Mouse (Mus musculus): ENCODE data around the gene Hnf1b. TPM values are rescaled to one million over a fixed set of nuclear protein-coding genes. Genes with fewer than 3 reads are reported as not detected.
A peak's percentile ranks its signal among the peaks of the same experiment; 100 is the strongest.

Hnf1b gene
- polyA plus RNA-seq (2015; fragmentation: Nextera tagmentation; extraction: Ambion mirVana) = 0.77 and 1.2 TPM in 2 replicates

- ATAC-seq (ENCODE audit: low FRiP score) = no peak
- Histone ChIP-seq H3K4me1 (peaks cover 36% of the 10 kb centered on the region), H3K4me3 (replicated peaks) (peak within 1 kb of the TSS; percentile 13), H3K36me3 (no peaks in the 10 kb centered on the region), H3K9ac (replicated peaks) (no peak within 1 kb of the TSS), H3K27ac (replicated peaks) (no peak within 1 kb of the TSS), H3K27me3 (replicated peaks) (peaks cover 61% of the 10 kb centered on the region), H3K4me2 (peak within 1 kb of the TSS; percentile 19; the same call in 1 of the 2 replicates), H3K9me3 (replicated peaks) (no peaks in the 10 kb centered on the region)
- WGBS = 5% methylated on average over 32 of the region's 36 CpGs
These were observed at the start of gene Hnf1b for GRCm38 (mm10) chr11:83849529-83850335. TSS of gene Hnf1b (plus strand) at chr11:83850063.

DNA sequence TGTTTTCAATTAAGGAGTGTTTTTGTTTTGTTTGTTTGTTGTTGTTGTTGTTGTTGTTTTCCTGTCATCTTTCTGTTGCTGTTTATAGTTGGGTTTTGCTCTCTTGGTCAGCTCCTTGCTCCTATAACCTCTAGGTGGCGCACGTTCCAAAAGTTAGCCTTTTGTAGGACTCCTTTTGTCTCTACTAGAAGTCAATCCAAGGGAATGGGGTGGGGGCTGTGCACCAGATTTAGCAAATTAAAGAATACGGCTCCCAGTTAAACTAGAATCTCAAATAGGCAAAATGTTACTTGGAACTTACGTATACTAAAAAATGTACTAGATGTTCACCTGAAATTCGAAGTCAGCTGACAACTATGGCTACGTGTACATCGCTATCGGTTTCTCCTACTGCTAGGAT lies 47.7 kb upstream of the Hnf1b start:
- Histone ChIP-seq H3K4me1 (no peaks in the 10 kb centered on the region), H3K36me3 (no peaks in the 10 kb centered on the region), H3K27me3 (replicated peaks) (no peaks in the 10 kb centered on the region), H3K4me2 (no peak overlapping the region), H3K4me3 (replicated peaks) (no peak overlapping the region), H3K9me3 (replicated peaks) (no peaks in the 10 kb centered on the region), H3K27ac (replicated peaks) (no peak overlapping the region), H3K9ac (replicated peaks) (no peak overlapping the region)
- ATAC-seq (ENCODE audit: low FRiP score) = no peak
- WGBS = 70% methylated on average over 8 of the region's 8 CpGs

- no peak overlapping the region for H3K4me2 ChIP-seq
- H3K4me3 ChIP-seq (replicated peaks) = no peak overlapping the region
- no peaks in the 10 kb centered on the region for H3K36me3 ChIP-seq
- no peak overlapping the region for H3K9ac ChIP-seq (replicated peaks)
- WGBS = 90% methylated on average over 4 of the region's 4 CpGs
- H3K4me1 ChIP-seq = no peaks in the 10 kb centered on the region
- no peaks in the 10 kb centered on the region for H3K27me3 ChIP-seq (replicated peaks)
- no peak for ATAC-seq (ENCODE audit: low FRiP score)
- no peaks in the 10 kb centered on the region for H3K9me3 ChIP-seq (replicated peaks)
- no peak overlapping the region for H3K27ac ChIP-seq (replicated peaks)
These were observed 47.3 kb upstream of the Hnf1b start for GRCm38 (mm10) chr11:83802581-83802980.

DNA sequence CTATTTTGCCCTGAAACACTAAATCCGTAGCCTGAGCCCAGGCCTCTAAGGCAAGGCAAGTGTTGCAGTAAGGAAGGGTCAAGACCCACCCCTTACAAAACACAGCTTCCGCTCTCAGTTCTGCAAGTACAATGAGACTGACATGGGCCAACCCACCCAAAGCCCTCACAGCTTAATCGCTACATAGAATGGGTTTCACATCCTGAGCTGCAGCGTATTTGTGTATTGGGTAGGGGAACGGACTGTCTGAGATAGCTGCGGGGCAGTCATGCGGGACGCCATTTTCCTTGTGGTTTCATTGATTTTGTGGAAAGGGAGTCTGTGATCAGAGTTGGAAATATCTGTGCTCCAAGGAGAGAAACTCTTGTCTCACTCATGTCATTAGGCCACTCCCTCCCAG lies 39.4 kb upstream of the Hnf1b start:
- Histone ChIP-seq H3K27ac (replicated peaks) (no peak overlapping the region), H3K9me3 (replicated peaks) (no peaks in the 10 kb centered on the region), H3K27me3 (replicated peaks) (no peaks in the 10 kb centered on the region), H3K4me3 (replicated peaks) (no peak overlapping the region), H3K4me1 (no peaks in the 10 kb centered on the region), H3K4me2 (no peak overlapping the region), H3K9ac (replicated peaks) (no peak overlapping the region), H3K36me3 (no peaks in the 10 kb centered on the region)
- no peak for ATAC-seq (ENCODE audit: low FRiP score)
- 83% methylated on average over 8 of the region's 8 CpGs for WGBS

- no peak for ATAC-seq (ENCODE audit: low FRiP score)
- Histone ChIP-seq H3K27ac (replicated peaks) (no peak overlapping the region), H3K27me3 (replicated peaks) (no peaks in the 10 kb centered on the region), H3K4me1 (peaks cover 5% of the 10 kb centered on the region), H3K36me3 (no peaks in the 10 kb centered on the region), H3K9me3 (replicated peaks) (no peaks in the 10 kb centered on the region), H3K4me2 (no peak overlapping the region), H3K9ac (replicated peaks) (no peak overlapping the region), H3K4me3 (replicated peaks) (no peak overlapping the region)
- WGBS = 92% methylated on average over 5 of the region's 5 CpGs
These were observed 34.7 kb upstream of the Hnf1b start for GRCm38 (mm10) chr11:83815191-83815590.

- no peaks in the 10 kb centered on the region for H3K9me3 ChIP-seq (replicated peaks)
- H3K4me1 ChIP-seq = peaks cover 5% of the 10 kb centered on the region
- no peaks in the 10 kb centered on the region for H3K36me3 ChIP-seq
- no peaks in the 10 kb centered on the region for H3K27me3 ChIP-seq (replicated peaks)
- no peak overlapping the region for H3K4me3 ChIP-seq (replicated peaks)
- 11% methylated on average over 9 of the region's 9 CpGs for WGBS
- no peak overlapping the region for H3K27ac ChIP-seq (replicated peaks)
- ATAC-seq (ENCODE audit: low FRiP score) = no peak
- H3K4me2 ChIP-seq = no peak overlapping the region
- H3K9ac ChIP-seq (replicated peaks) = no peak overlapping the region
These were observed 34.2 kb upstream of the Hnf1b start for GRCm38 (mm10) chr11:83815628-83816027.

DNA sequence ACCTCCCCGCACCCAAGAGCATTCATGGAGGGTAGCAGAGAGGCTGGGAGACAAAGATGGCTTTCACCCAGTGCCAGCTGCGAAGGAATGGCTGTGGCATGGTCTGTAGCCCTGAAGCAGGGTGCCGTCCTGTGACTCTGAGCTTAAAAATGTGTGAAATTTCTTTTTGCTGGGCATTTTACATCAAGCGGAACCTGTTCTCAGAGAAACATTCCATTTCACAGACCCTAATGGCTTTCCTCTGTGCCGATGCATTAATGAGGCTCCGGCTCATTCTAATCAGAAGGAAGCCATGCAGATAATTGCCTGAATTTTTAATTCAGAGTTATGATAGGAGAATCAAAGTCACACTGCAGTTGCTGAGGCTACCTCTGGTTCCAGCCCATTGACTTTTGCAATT lies 32.8 kb upstream of the Hnf1b start:
- ATAC-seq (ENCODE audit: low FRiP score) = 0 out of 2 replicates have a peak, but pooled peaks have one; percentile 24

GRCm38 (mm10) chr11:83817994-83818393 lies 31.9 kb upstream of the Hnf1b start:
- Histone ChIP-seq H3K27me3 (replicated peaks) (no peaks in the 10 kb centered on the region), H3K27ac (replicated peaks) (no peak overlapping the region), H3K9ac (replicated peaks) (no peak overlapping the region), H3K36me3 (no peaks in the 10 kb centered on the region), H3K4me1 (peaks cover 5% of the 10 kb centered on the region), H3K4me3 (replicated peaks) (no peak overlapping the region), H3K4me2 (no peak overlapping the region), H3K9me3 (replicated peaks) (no peaks in the 10 kb centered on the region)
- no peak for ATAC-seq (ENCODE audit: low FRiP score)
- WGBS = 82% methylated on average over 4 of the region's 4 CpGs

More for the DNA sequence above, 32.8 kb upstream of the Hnf1b start:
- no peak overlapping the region for H3K4me3 ChIP-seq (replicated peaks)
- no peak overlapping the region for H3K9ac ChIP-seq (replicated peaks)
- peaks cover 5% of the 10 kb centered on the region for H3K4me1 ChIP-seq
- H3K36me3 ChIP-seq = no peaks in the 10 kb centered on the region
- H3K4me2 ChIP-seq = peak overlapping the region; percentile 9; the same call in 1 of the 2 replicates
- no peaks in the 10 kb centered on the region for H3K27me3 ChIP-seq (replicated peaks)
- peak overlapping the region; percentile 54; the same call in 1 of the 2 replicates for H3K27ac ChIP-seq (replicated peaks)
- 47% methylated on average over 6 of the region's 6 CpGs for WGBS
- H3K9me3 ChIP-seq (replicated peaks) = no peaks in the 10 kb centered on the region

DNA sequence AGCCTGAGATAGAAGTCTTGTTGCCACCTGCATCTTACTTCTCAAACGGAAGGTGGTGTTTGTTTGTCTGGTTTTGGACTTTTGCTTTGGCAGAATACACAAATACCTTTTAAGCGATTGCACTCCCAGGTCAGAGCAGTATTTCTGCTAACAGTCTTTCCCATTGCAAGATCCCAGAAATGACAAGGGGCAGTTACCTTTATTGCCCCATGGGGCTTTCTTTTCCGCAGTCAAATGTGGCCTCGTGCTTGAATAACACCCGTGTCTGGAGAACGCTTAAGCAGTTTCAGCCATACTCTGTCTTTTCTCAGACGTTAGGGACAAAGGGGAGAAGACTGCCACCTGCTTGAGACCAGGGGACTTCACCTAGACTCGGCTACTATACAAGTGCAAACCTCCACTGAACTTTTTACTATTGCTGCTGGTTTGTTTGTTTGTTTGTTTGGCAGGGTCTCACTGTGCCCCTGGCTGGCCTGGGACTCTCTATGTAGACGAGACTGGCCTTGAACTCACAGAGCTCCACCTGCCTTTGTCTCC lies 31.2 kb upstream of the Hnf1b start:
- ATAC-seq (ENCODE audit: low FRiP score) = no peak
- H3K27ac ChIP-seq (replicated peaks) = no peak overlapping the region
- no peak overlapping the region for H3K4me3 ChIP-seq (replicated peaks)
- H3K27me3 ChIP-seq (replicated peaks) = no peaks in the 10 kb centered on the region
- H3K4me2 ChIP-seq = no peak overlapping the region
- 48% methylated on average over 9 of the region's 9 CpGs for WGBS
- H3K9me3 ChIP-seq (replicated peaks) = no peaks in the 10 kb centered on the region
- no peaks in the 10 kb centered on the region for H3K36me3 ChIP-seq
- peaks cover 5% of the 10 kb centered on the region for H3K4me1 ChIP-seq
- no peak overlapping the region for H3K9ac ChIP-seq (replicated peaks)

GRCm38 (mm10) chr11:83819806-83820483 lies 29.9 kb upstream of the Hnf1b start:
- no peaks in the 10 kb centered on the region for H3K27me3 ChIP-seq (replicated peaks)
- peaks cover 5% of the 10 kb centered on the region for H3K4me1 ChIP-seq
- no peaks in the 10 kb centered on the region for H3K9me3 ChIP-seq (replicated peaks)
- no peak overlapping the region for H3K4me3 ChIP-seq (replicated peaks)
- ATAC-seq (ENCODE audit: low FRiP score) = no peak
- H3K9ac ChIP-seq (replicated peaks) = no peak overlapping the region
- H3K36me3 ChIP-seq = no peaks in the 10 kb centered on the region
- H3K4me2 ChIP-seq = no peak overlapping the region
- WGBS = 41% methylated on average over 10 of the region's 10 CpGs
- H3K27ac ChIP-seq (replicated peaks) = no peak overlapping the region

DNA sequence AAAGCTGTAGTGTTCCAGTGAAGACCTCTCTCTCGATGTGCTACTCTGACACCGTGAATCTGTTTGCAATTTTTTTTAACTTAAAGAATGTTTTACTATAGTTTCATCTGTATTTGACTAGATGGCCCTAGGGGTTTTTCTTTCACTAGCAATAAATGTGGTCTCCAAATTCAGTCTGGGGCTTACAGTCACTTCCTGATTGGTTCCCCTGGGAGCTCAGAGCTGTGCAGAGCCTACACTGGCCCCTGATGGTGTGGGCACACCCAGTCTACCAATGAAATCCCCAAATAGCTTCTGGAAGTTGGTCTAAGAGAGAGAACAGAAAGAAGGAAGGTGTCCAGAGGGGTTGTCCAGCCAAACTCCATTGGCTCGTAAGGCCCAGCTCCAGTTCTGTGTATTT lies 23.7 kb upstream of the Hnf1b start:
- H3K4me2 ChIP-seq = no peak overlapping the region
- WGBS = 95% methylated on average over 3 of the region's 3 CpGs
- H3K4me1 ChIP-seq = no peaks in the 10 kb centered on the region
- no peak for ATAC-seq (ENCODE audit: low FRiP score)
- no peak overlapping the region for H3K9ac ChIP-seq (replicated peaks)
- no peaks in the 10 kb centered on the region for H3K27me3 ChIP-seq (replicated peaks)
- H3K4me3 ChIP-seq (replicated peaks) = no peak overlapping the region
- no peaks in the 10 kb centered on the region for H3K36me3 ChIP-seq
- no peak overlapping the region for H3K27ac ChIP-seq (replicated peaks)
- H3K9me3 ChIP-seq (replicated peaks) = no peaks in the 10 kb centered on the region

Measured in neural tube, embryonic 15.5 days (tissue).